14 mouse cellular contexts compared by ENCODE assay signal in the genomic region with DNA sequence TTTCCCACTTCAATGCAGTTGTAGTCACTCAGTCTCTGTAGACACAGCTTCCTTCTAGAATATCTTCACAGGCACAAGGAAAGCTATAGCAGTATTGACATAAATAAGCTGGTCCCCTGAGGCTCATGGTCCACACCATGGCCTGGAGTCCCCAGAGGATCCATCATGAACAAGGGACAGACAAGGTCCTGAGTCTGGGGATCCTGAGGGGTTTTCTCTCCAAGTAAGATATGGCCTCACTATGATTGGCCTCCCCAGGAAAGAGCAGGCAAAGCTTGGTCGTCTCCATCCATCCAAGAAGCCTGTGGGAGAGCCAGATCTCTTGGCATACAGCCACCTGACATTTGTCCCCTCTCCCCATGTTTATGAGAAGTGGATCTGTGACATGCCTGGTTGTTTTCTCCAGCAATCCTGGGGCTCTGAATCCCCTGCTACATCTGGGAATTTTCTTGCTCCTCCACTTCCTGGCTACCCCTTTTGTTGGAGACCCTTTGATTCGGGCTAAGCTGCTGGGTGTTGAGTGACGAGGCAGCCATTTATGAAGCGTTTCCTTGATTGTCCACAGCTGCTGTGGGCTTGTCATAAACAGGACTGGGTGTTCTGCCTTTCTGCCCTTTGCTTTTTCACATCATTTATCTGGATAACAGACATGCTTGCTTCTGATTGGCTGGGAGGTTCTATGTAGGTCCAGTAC.
DNase-seq lines count a peak whose midpoint lies in the region; ATAC-seq lines count a peak whose summit lies in the region.
"Had no signal": no experiment of that assay in that cellular context is flagged by ENCODE, and none has a peak within 500 bp of the region (broad histone marks: within the 10 kb centered on the region; RNA-seq: fewer than 3 reads in every experiment).

No protein-coding gene starts in this region.

- peak; percentile 59 for ATAC-seq in heart, embryonic 16.5 days (replicated peaks; ENCODE audit: extremely low read depth, insufficient read depth, low FRiP score)

- no peak overlapping the region for H3K4me2 ChIP-seq in heart, embryonic 16.5 days (ENCODE audit: low read depth, low read length)
- H3K4me2 ChIP-seq: forebrain, embryonic 12.5 days; hindbrain, embryonic 15.5 days; liver, embryonic 13.5 days had no signal

- no peak overlapping the region for H3K4me3 ChIP-seq in heart, embryonic 16.5 days (ENCODE audit: low read length)
- no peak overlapping the region for H3K4me3 ChIP-seq in forebrain, embryonic 10.5 days
- H3K4me3 ChIP-seq: forebrain, embryonic 12.5 days; hindbrain, embryonic 15.5 days; liver, embryonic 13.5 days; myocyte had no signal

- 45% methylated on average over 4 of the region's 4 CpGs for WGBS in heart, embryonic 16.5 days
- WGBS in forebrain, embryonic 10.5 days, result 81% methylated on average over 4 of the region's 4 CpGs

- peak; percentile 12 to 16 for DNase-seq in heart, adult 9 months (ENCODE audit: low spot score in 2 of 2)
- peak; percentile 83 for DNase-seq in kidney, postnatal 14 days
- DNase-seq in lung, postnatal 14 days, result peak; percentile 76
- DNase-seq in testis, postnatal 14 days (ENCODE audit: low spot score), result no peak
- DNase-seq in forebrain, embryonic 10.5 days (ENCODE audit: extremely low spot score, low spot score), result no peak
- DNase-seq in urinary bladder, postnatal 14 days (ENCODE audit: low spot score), result no peak
- DNase-seq: cerebellum, adult 11-12 months; liver, embryonic 13.5 days; thymus, postnatal 4 days had no signal

- no peaks in the 10 kb centered on the region for H3K27me3 ChIP-seq in heart, embryonic 16.5 days (ENCODE audit: control insufficient read depth, insufficient read depth, low read length)
- peaks cover 8% of the 10 kb centered on the region for H3K27me3 ChIP-seq in forebrain, embryonic 10.5 days (ENCODE audit: poor library complexity, severe bottlenecking)
- H3K27me3 ChIP-seq: forebrain, embryonic 12.5 days; hindbrain, embryonic 15.5 days; liver, embryonic 13.5 days had no signal

- no peaks in the 10 kb centered on the region for H3K36me3 ChIP-seq in heart, embryonic 16.5 days (ENCODE audit: control insufficient read depth, insufficient read depth)
- no peaks in the 10 kb centered on the region for H3K36me3 ChIP-seq in forebrain, embryonic 10.5 days (replicated peaks)
- H3K36me3 ChIP-seq: forebrain, embryonic 12.5 days; G1E; hindbrain, embryonic 15.5 days; liver, embryonic 13.5 days had no signal

- no peaks in the 10 kb centered on the region for H3K9me3 ChIP-seq in heart, embryonic 16.5 days (replicated peaks; ENCODE audit: control insufficient read depth, low read length)
- no peaks in the 10 kb centered on the region for H3K9me3 ChIP-seq in forebrain, embryonic 10.5 days
- H3K9me3 ChIP-seq: forebrain, embryonic 12.5 days; G1E; hindbrain, embryonic 15.5 days; liver, embryonic 13.5 days had no signal

- H3K4me1 ChIP-seq in heart, embryonic 16.5 days (ENCODE audit: control insufficient read depth, insufficient read depth, low read length), result no peaks in the 10 kb centered on the region; the same call in 1 of the 2 replicates
- peaks cover 10% of the 10 kb centered on the region for H3K4me1 ChIP-seq in forebrain, embryonic 10.5 days
- H3K4me1 ChIP-seq: liver, embryonic 13.5 days had no signal

- H3K27ac ChIP-seq in heart, embryonic 16.5 days (ENCODE audit: low read length), result peak overlapping the region; percentile 5; the same call in 1 of the 2 replicates
- H3K27ac ChIP-seq in forebrain, embryonic 10.5 days, result no peak overlapping the region
- H3K27ac ChIP-seq: forebrain, embryonic 12.5 days; hindbrain, embryonic 15.5 days; liver, embryonic 13.5 days had no signal

- H3K9ac ChIP-seq in heart, embryonic 16.5 days (ENCODE audit: low read length), result no peak overlapping the region
- H3K9ac ChIP-seq: forebrain, embryonic 12.5 days; hindbrain, embryonic 15.5 days; liver, embryonic 13.5 days had no signal

Comparison
In these comparisons a context has a peak if more than half of its experiments do, and no peak if none do; other contexts are left out.
1. DNase-seq: peak in heart, adult 9 months (2 of 2), kidney, postnatal 14 days (single experiment) and lung, postnatal 14 days (single experiment); none in testis, postnatal 14 days (single experiment), forebrain, embryonic 10.5 days (single experiment) and urinary bladder, postnatal 14 days (single experiment).